8 mouse cellular contexts compared by ENCODE assay signal in the genomic region with DNA sequence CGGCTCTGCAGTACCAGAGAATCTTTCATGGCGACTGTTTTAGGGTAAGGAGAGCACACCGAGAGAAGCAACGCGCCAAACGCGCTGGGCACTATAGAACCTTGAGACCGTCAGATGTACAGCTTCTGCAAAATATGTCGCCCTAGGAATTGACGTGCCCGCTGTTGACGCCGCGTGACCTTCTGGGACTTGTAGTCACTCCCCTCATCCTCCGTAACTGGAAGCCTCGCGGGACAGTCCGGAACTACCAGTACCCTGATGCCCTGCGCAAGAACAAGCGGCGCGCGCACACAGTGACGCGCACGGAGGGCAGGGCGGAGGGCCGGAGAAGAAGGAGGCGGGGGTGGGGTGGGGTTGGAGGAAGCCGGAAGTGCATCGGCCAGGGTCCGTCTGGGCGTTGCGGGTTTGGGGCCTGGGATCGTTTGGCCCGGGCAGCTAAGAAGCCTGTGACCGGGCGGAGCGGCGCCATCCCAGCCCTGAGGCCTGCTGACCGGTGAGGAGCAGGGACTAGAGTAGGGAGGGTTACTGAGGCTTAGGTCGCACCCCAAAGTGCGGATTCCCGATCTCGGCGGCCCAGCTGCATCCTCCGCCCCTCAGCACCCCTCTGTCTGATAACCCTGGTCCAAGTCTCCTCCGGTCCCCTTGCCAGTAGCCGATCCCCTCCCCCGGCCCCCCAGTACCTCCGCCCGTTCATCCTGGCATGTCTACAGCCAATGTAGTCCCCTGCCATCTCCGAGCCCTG. TPM values are rescaled to one million over a fixed set of nuclear protein-coding genes. Genes with fewer than 3 reads are reported as not detected.
A peak's percentile ranks its signal among the peaks of the same experiment; 100 is the strongest.
DNase-seq lines count a peak whose midpoint lies in the region; ATAC-seq lines count a peak whose summit lies in the region.

A gene (minus strand): TSS at position 225 of the 742 bp plus-strand sequence.
A gene (plus strand): TSS at position 317 of the 742 bp plus-strand sequence.

- H3K4me1 ChIP-seq in hindbrain, embryonic 11.5 days (replicated peaks; ENCODE audit: control insufficient read depth, insufficient read depth, low read length), result peaks cover 4% of the 10 kb centered on the region

- H3K4me3 ChIP-seq in hindbrain, embryonic 11.5 days (ENCODE audit: low read depth, low read length), result peak within 1 kb of the TSS; percentile 87

- 0 out of 2 replicates have a peak, but pooled peaks cover 2% of the 10 kb centered on the region for H3K36me3 ChIP-seq in hindbrain, embryonic 11.5 days (ENCODE audit: control insufficient read depth, insufficient read depth, low read length)

- peak within 1 kb of the TSS; percentile 48 for H3K27ac ChIP-seq in hindbrain, embryonic 11.5 days (ENCODE audit: low read depth, low read length)

- H3K27me3 ChIP-seq in hindbrain, embryonic 11.5 days (ENCODE audit: control insufficient read depth, insufficient read depth, low read length), result no peaks in the 10 kb centered on the region

- H3K9me3 ChIP-seq in hindbrain, embryonic 11.5 days (ENCODE audit: control insufficient read depth, low read length), result no peaks in the 10 kb centered on the region

- peak within 1 kb of the TSS; percentile 81 for H3K9ac ChIP-seq in hindbrain, embryonic 11.5 days (ENCODE audit: low read depth, low read length)

- H3K4me2 ChIP-seq in hindbrain, embryonic 11.5 days (replicated peaks; ENCODE audit: low read depth, low read length), result peak within 1 kb of the TSS; percentile 94

- ATAC-seq in hindbrain, embryonic 11.5 days (ENCODE audit: low FRiP score), result peak; percentile 99

- peak; percentile 99 for DNase-seq in Muller cell, postnatal 12 days (ENCODE audit: inconsistent ontology term)
- peak; percentile 98 for DNase-seq in cerebellum, adult 9-11 months
- peak; percentile 96 to 98 for DNase-seq in frontal cortex, adult 2 months (ENCODE audit: extremely low spot score in 1 of 2, low spot score in 1 of 2)
- DNase-seq in hindbrain, embryonic 11.5 days (ENCODE audit: low spot score), result peak; percentile 99
- peak; percentile 95 to 96 for DNase-seq in layer of hippocampus, postnatal 10 days (ENCODE audit: low spot score in 2 of 2)
- DNase-seq in lung, postnatal 10 days, result peak; percentile 99
- DNase-seq in ovary, postnatal 36 days (ENCODE audit: low spot score), result peak; percentile 97
- DNase-seq in thymus, postnatal 25 days, result peak; percentile 96

- WGBS in hindbrain, embryonic 11.5 days, result under 1% methylated on average over 53 of the region's 53 CpGs

RNA-seq across cellular contexts. Expression of the first gene that starts in this region (rescaled TPM):
- 74.1 and 75.3 TPM in 2 replicates for polyA plus RNA-seq in frontal cortex, adult 2 months (2012; rRNA removed)
- polyA plus RNA-seq in hindbrain, embryonic 11.5 days (2014; fragmentation: Nextera tagmentation; extraction: Ambion mirVana), result 57.9 and 63.5 TPM in 2 replicates
- total RNA-seq in layer of hippocampus, postnatal 10 days (2021), result 10 to 100 TPM; 63.6 to 64.1 TPM

RNA-seq across cellular contexts. Expression of the second gene that starts in this region (rescaled TPM):
- 58.6 and 66.5 TPM in 2 replicates for polyA plus RNA-seq in frontal cortex, adult 2 months (2012; rRNA removed)
- 21.7 and 26.2 TPM in 2 replicates for polyA plus RNA-seq in hindbrain, embryonic 11.5 days (2014; fragmentation: Nextera tagmentation; extraction: Ambion mirVana)
- total RNA-seq in layer of hippocampus, postnatal 10 days (2021), result 100 to 1,000 TPM; 119 to 121 TPM

Comparison
In these comparisons a context has a peak if more than half of its experiments do, and no peak if none do; other contexts are left out.
1. Peak in every context shown above with its lines: DNase-seq, ATAC-seq, H3K4me3 ChIP-seq and H3K27ac ChIP-seq.